Mouse (Mus musculus) thymus, adult 2 months (tissue): ENCODE results near the gene Rap2b.

ENCODE experiments used
- CTCF ChIP-seq: fragments of 200-500 bp; IDR thresholded peaks from 2 replicates; pipeline ENCODE4 v1.5.1; 2012; ENCODE audit warnings: mild to moderate bottlenecking, control low read depth, low read length, moderate library complexity, borderline replicate concordance; ENCODE audit not compliant: control insufficient read depth, poor library complexity, insufficient read depth; ENCODE audit errors: extremely low read depth
- POLR2A ChIP-seq: fragments of 200-500 bp; IDR thresholded peaks from 2 replicates; pipeline ENCODE4 v1.6.1; 2012; ENCODE audit warnings: mild to moderate bottlenecking, low read length, control low read depth, moderate library complexity; ENCODE audit not compliant: control insufficient read depth, poor library complexity, insufficient read depth; ENCODE audit errors: extremely low read depth

GRCm38 (mm10) chr3:61345636-61346035 lies 15.8 kb upstream of the Rap2b start:
- TF ChIP-seq CTCF = no peak
- no peak for TF ChIP-seq POLR2A
